Mouse (Mus musculus) E14TG2a.4 (cell line): ENCODE data around the gene Rab8b.

Source experiments
- CTCF ChIP-seq: conservative IDR thresholded peaks from 2 replicates; pipeline ENCODE4 v1.5.1; 2014; ENCODE audit warnings: low read length
- NANOG ChIP-seq: IDR thresholded peaks from 2 replicates; pipeline ENCODE4 v1.6.1; 2014; ENCODE audit warnings: borderline replicate concordance, low read length, mixed read lengths
- POU5F1 ChIP-seq: IDR thresholded peaks from 2 replicates; pipeline ENCODE4 v1.6.1; 2014; ENCODE audit warnings: low read length, borderline replicate concordance

- TF ChIP-seq CTCF: no peak
- no peak for TF ChIP-seq NANOG
- no peak for TF ChIP-seq POU5F1
Observed at GRCm38 (mm10) chr9:66945647-66946641, 26.5 kb upstream of the Rab8b start, which contains the start of gene Rps27l.
